Mouse (Mus musculus): ENCODE results near the gene 1110002E22Rik. TPM values are rescaled to one million over a fixed set of nuclear protein-coding genes. Genes with fewer than 3 reads are reported as not detected.

Gene 1110002E22Rik
- total RNA-seq, 2 experiments from 2014 or later = 112 to 114 TPM

Other genes starting within 250 kb of the 1110002E22Rik start
- gene H2afz, start 200.6 kb upstream of the 1110002E22Rik start, total RNA-seq (2021) = 10 to 100 TPM; 65.6 to 74.7 TPM
- 1 to 10 TPM; 6.9 to 7.2 TPM for gene Dnajb14, start 197.4 kb upstream of the 1110002E22Rik start, total RNA-seq (2021)
- 10 to 100 TPM; 45.2 to 48.5 TPM for gene Lamtor3, start 146.5 kb upstream of the 1110002E22Rik start, total RNA-seq (2021)
- 1 to 10 TPM; 1.2 to 1.3 TPM for gene Dapp1, start 83.5 kb upstream of the 1110002E22Rik start, total RNA-seq (2021)
- 1 to 10 TPM; 1.3 to 1.9 TPM for gene Gm5105, start 2.3 kb downstream of the 1110002E22Rik start, total RNA-seq (2021)
- 1 to 10 TPM; 1.9 to 2.1 TPM for gene Trmt10a, start 78.4 kb downstream of the 1110002E22Rik start, total RNA-seq (2021)
- 1 to 10 TPM; 1.2 to 1.5 TPM for gene Mttp, start 79.9 kb downstream of the 1110002E22Rik start, total RNA-seq (2021)
- gene 4930579F01Rik, start 128.8 kb downstream of the 1110002E22Rik start, total RNA-seq (2021) = not detected
- gene Adh7, start 152.7 kb downstream of the 1110002E22Rik start, total RNA-seq (2021) = under 1 TPM; 0.27 to 0.46 TPM
- 10 to 100 TPM; 37.4 to 44.9 TPM for gene Adh1, start 195.9 kb downstream of the 1110002E22Rik start, total RNA-seq (2021)
- not detected for gene Adh6a, start 248.2 kb downstream of the 1110002E22Rik start, total RNA-seq (2021)

All from gastrocnemius, postnatal 36 days (tissue).